Mouse (Mus musculus) embryonic facial prominence, embryonic 12.5 days (tissue): ENCODE results near the gene Hsp90ab1. TPM values are rescaled to one million over a fixed set of nuclear protein-coding genes. Genes with fewer than 3 reads are reported as not detected.

Experiments
- ATAC-seq: fragments of 200-750 bp; cut with Nextera tagmentation; 2 replicates; pipeline ENCODE4 v1.8.0; 2017; ENCODE audit not compliant: insufficient number of reproducible peaks, insufficient read depth, low FRiP score, low TSS enrichment
- H3K27ac ChIP-seq: fragments of 300-500 bp; sonication (generic); 2 replicates; pipeline ENCODE4 v1.5.1; 2016; ENCODE audit warnings: mild to moderate bottlenecking
- H3K27me3 ChIP-seq: fragments of 300-500 bp; sonication (generic); 2 replicates; pipeline ENCODE4 v1.6.1; 2016; ENCODE audit warnings: mild to moderate bottlenecking, moderate library complexity
- H3K36me3 ChIP-seq: fragments of 300-500 bp; sonication (generic); 2 replicates; pipeline ENCODE4 v1.6.1; 2016; ENCODE audit warnings: mild to moderate bottlenecking
- H3K4me1 ChIP-seq: fragments of 300-500 bp; sonication (generic); 2 replicates; pipeline ENCODE4 v1.6.1; 2016
- H3K4me2 ChIP-seq: fragments of 300-500 bp; sonication (generic); replicated peaks from 2 replicates; pipeline ENCODE4 v1.6.1; 2016; ENCODE audit warnings: mild to moderate bottlenecking, moderate library complexity
- H3K4me3 ChIP-seq: fragments of 300-500 bp; sonication (generic); 2 replicates; pipeline ENCODE4 v1.5.1; 2016; ENCODE audit warnings: mild to moderate bottlenecking
- H3K9ac ChIP-seq: fragments of 300-500 bp; sonication (generic); 2 replicates; pipeline ENCODE4 v1.6.1; 2016; ENCODE audit warnings: mild to moderate bottlenecking, moderate library complexity
- H3K9me3 ChIP-seq: fragments of 300-500 bp; sonication (generic); 2 replicates; pipeline ENCODE4 v1.6.1; 2016; ENCODE audit warnings: mild to moderate bottlenecking, moderate library complexity
- WGBS: fragments of 180-500 bp; shearing (Covaris S2); methylation state at CpG from one replicate; pipeline ENCODE4 v1.1.7; 2016; 5-methylcytosine and 5-hydroxymethylcytosine counted together
- polyA plus RNA-seq: library from polyadenylated mRNA; unstranded; fragments of >200 nt; fragmentation: Nextera tagmentation; extraction: Ambion mirVana; gene quantifications from 2 replicates; pipeline ENCODE4 v1.2.1, GENCODE M21; 2016

Gene Hsp90ab1
- polyA plus RNA-seq, 1 experiment from 2014 or later = 1,470 TPM

- ATAC-seq = no peak
- WGBS = 69% methylated on average over 15 of the region's 15 CpGs
- no peak overlapping the region for H3K4me3 ChIP-seq
Measured at GRCm38 (mm10) chr17:45606992-45607879, 34.2 kb upstream of the Hsp90ab1 start.

GRCm38 (mm10) chr17:45602984-45603383 is 29.9 kb upstream of the Hsp90ab1 start:
- peaks cover 28% of the 10 kb centered on the region for H3K4me1 ChIP-seq
- no peak for ATAC-seq
- no peak overlapping the region for H3K4me3 ChIP-seq
- H3K27me3 ChIP-seq = peaks cover 28% of the 10 kb centered on the region
- H3K4me2 ChIP-seq = no peak overlapping the region
- no peak overlapping the region for H3K27ac ChIP-seq
- no peak overlapping the region for H3K9ac ChIP-seq
- no peaks in the 10 kb centered on the region for H3K36me3 ChIP-seq
- WGBS = 52% methylated on average over 3 of the region's 3 CpGs
- H3K9me3 ChIP-seq = no peaks in the 10 kb centered on the region

More at GRCm38 (mm10) chr17:45606992-45607879, 34.2 kb upstream of the Hsp90ab1 start:
- H3K36me3 ChIP-seq = no peaks in the 10 kb centered on the region
- no peak overlapping the region for H3K9ac ChIP-seq
- peaks cover 6% of the 10 kb centered on the region; the same call in 1 of the 2 replicates for H3K4me1 ChIP-seq
- no peaks in the 10 kb centered on the region for H3K9me3 ChIP-seq
- H3K27ac ChIP-seq = no peak overlapping the region
- H3K27me3 ChIP-seq = peaks cover 5% of the 10 kb centered on the region
- H3K4me2 ChIP-seq = no peak overlapping the region

- WGBS = 30% methylated on average over 6 of the region's 6 CpGs
- H3K27me3 ChIP-seq = peaks cover 31% of the 10 kb centered on the region
- no peak within 1 kb of the TSS for H3K9ac ChIP-seq
- no peak for ATAC-seq
- H3K36me3 ChIP-seq = no peaks in the 10 kb centered on the region
- H3K4me3 ChIP-seq = no peak within 1 kb of the TSS
- no peak within 1 kb of the TSS for H3K4me2 ChIP-seq
- H3K4me1 ChIP-seq = peaks cover 31% of the 10 kb centered on the region
- no peak within 1 kb of the TSS for H3K27ac ChIP-seq
- H3K9me3 ChIP-seq = no peaks in the 10 kb centered on the region
Measured at GRCm38 (mm10) chr17:45601877-45602304, 28.8 kb upstream of the Hsp90ab1 start, which contains the start of gene Mymx. TSS of gene Mymx (minus strand) at chr17:45602102.

- Histone ChIP-seq H3K27ac (no peak overlapping the region), H3K4me1 (peaks cover 33% of the 10 kb centered on the region), H3K4me3 (no peak overlapping the region), H3K9ac (no peak overlapping the region), H3K36me3 (no peaks in the 10 kb centered on the region), H3K27me3 (peaks cover 31% of the 10 kb centered on the region), H3K4me2 (no peak overlapping the region), H3K9me3 (no peaks in the 10 kb centered on the region)
- no peak for ATAC-seq
- WGBS = 12% methylated on average over 22 of the region's 22 CpGs
Measured at GRCm38 (mm10) chr17:45601325-45601724, 28.3 kb upstream of the Hsp90ab1 start.

- no peak for ATAC-seq
- H3K9me3 ChIP-seq = no peaks in the 10 kb centered on the region
- peaks cover 39% of the 10 kb centered on the region for H3K27me3 ChIP-seq
- H3K9ac ChIP-seq = no peak overlapping the region
- H3K4me3 ChIP-seq = no peak overlapping the region
- no peak overlapping the region for H3K4me2 ChIP-seq
- no peaks in the 10 kb centered on the region for H3K36me3 ChIP-seq
- H3K27ac ChIP-seq = 0 out of 2 replicates have a peak overlapping the region, but pooled peaks have one; percentile 19
- 22% methylated on average over 8 of the region's 8 CpGs for WGBS
- H3K4me1 ChIP-seq = peaks cover 42% of the 10 kb centered on the region
Measured at GRCm38 (mm10) chr17:45600267-45600666, 27.2 kb upstream of the Hsp90ab1 start.

- ATAC-seq = no peak
- Histone ChIP-seq H3K4me1 (peaks cover 48% of the 10 kb centered on the region), H3K27ac (0 out of 2 replicates have a peak within 1 kb of the TSS, but pooled peaks have one; percentile 19)
Measured at GRCm38 (mm10) chr17:45599446-45600242, 26.6 kb upstream of the Hsp90ab1 start, which contains the start of gene Slc29a1. TSS of gene Slc29a1 (minus strand) at chr17:45599606.

GRCm38 (mm10) chr17:45598891-45599290 is 25.8 kb upstream of the Hsp90ab1 start:
- ATAC-seq = no peak
- peaks cover 55% of the 10 kb centered on the region for H3K4me1 ChIP-seq
- no peak overlapping the region for H3K27ac ChIP-seq
- H3K36me3 ChIP-seq = no peaks in the 10 kb centered on the region
- peaks cover 51% of the 10 kb centered on the region for H3K27me3 ChIP-seq
- WGBS = 58% methylated on average over 3 of the region's 3 CpGs
- H3K9ac ChIP-seq = no peak overlapping the region; the same call in 1 of the 2 replicates
- H3K4me3 ChIP-seq = no peak overlapping the region
- peak overlapping the region; percentile 65 for H3K4me2 ChIP-seq
- H3K9me3 ChIP-seq = no peaks in the 10 kb centered on the region

More at GRCm38 (mm10) chr17:45599446-45600242, 26.6 kb upstream of the Hsp90ab1 start, which contains the start of gene Slc29a1:
- Histone ChIP-seq H3K27me3 (peaks cover 45% of the 10 kb centered on the region), H3K9ac (peak within 1 kb of the TSS; percentile 38), H3K4me3 (peak within 1 kb of the TSS; percentile 34), H3K9me3 (no peaks in the 10 kb centered on the region), H3K36me3 (no peaks in the 10 kb centered on the region), H3K4me2 (peak within 1 kb of the TSS; percentile 65)
- WGBS = 9% methylated on average over 32 of the region's 32 CpGs

GRCm38 (mm10) chr17:45598376-45598775 is 25.3 kb upstream of the Hsp90ab1 start:
- Histone ChIP-seq H3K27me3 (peaks cover 55% of the 10 kb centered on the region), H3K36me3 (no peaks in the 10 kb centered on the region), H3K9ac (no peak overlapping the region), H3K9me3 (no peaks in the 10 kb centered on the region), H3K4me1 (peaks cover 60% of the 10 kb centered on the region), H3K4me2 (no peak overlapping the region), H3K4me3 (no peak overlapping the region), H3K27ac (no peak overlapping the region)
- WGBS = 75% methylated on average over 2 of the region's 2 CpGs
- ATAC-seq = no peak

GRCm38 (mm10) chr17:45597787-45598186 is 24.7 kb upstream of the Hsp90ab1 start:
- Histone ChIP-seq H3K9ac (no peak overlapping the region), H3K9me3 (no peaks in the 10 kb centered on the region), H3K27ac (no peak overlapping the region), H3K4me2 (no peak overlapping the region), H3K4me3 (no peak overlapping the region), H3K4me1 (peaks cover 66% of the 10 kb centered on the region), H3K27me3 (peaks cover 55% of the 10 kb centered on the region), H3K36me3 (no peaks in the 10 kb centered on the region)
- WGBS = 26% methylated on average over 3 of the region's 3 CpGs
- no peak for ATAC-seq

- H3K4me3 ChIP-seq = no peak overlapping the region
- WGBS = 26% methylated on average over 11 of the region's 11 CpGs
- no peaks in the 10 kb centered on the region for H3K9me3 ChIP-seq
- 0 out of 2 replicates have a peak, but pooled peaks have one; percentile 19 for ATAC-seq
- no peaks in the 10 kb centered on the region for H3K36me3 ChIP-seq
- no peak overlapping the region for H3K9ac ChIP-seq
- no peak overlapping the region for H3K4me2 ChIP-seq
- peaks cover 48% of the 10 kb centered on the region for H3K27me3 ChIP-seq
- H3K4me1 ChIP-seq = peaks cover 70% of the 10 kb centered on the region
- H3K27ac ChIP-seq = peak overlapping the region; percentile 51
Measured at GRCm38 (mm10) chr17:45596631-45597396, 23.7 kb upstream of the Hsp90ab1 start.
